Mouse (Mus musculus): Measurements from ENCODE around the gene Fcer1g. TPM values are rescaled to one million over a fixed set of nuclear protein-coding genes. Genes with fewer than 3 reads are reported as not detected.

Fcer1g gene
- polyA plus RNA-seq, 1 experiment: 46.7 TPM

- 64% methylated on average over 14 of the region's 14 CpGs for WGBS
- H3K27ac ChIP-seq (ENCODE audit: insufficient read depth, low read depth, low read length): no peak overlapping the region
- H3K4me3 ChIP-seq (ENCODE audit: low read depth, low read length): no peak overlapping the region
- TF ChIP-seq CTCF (IDR thresholded peaks at IDR 0.05; ENCODE audit: extremely low read depth, insufficient read length, insufficient replicate concordance, low read depth, low read length) (peak; percentile 86), POLR2A (IDR thresholded peaks at IDR 0.05; ENCODE audit: low read depth, low read length) (no peak)
- no peaks in the 10 kb centered on the region for H3K27me3 ChIP-seq (ENCODE audit: control insufficient read depth, insufficient read depth, low read length)
- no peaks in the 10 kb centered on the region; the same call in 1 of the 2 replicates for H3K4me1 ChIP-seq (ENCODE audit: control insufficient read depth, insufficient read depth, insufficient read length, low read length)
- peaks cover 80% of the 10 kb centered on the region for H3K36me3 ChIP-seq (ENCODE audit: control insufficient read depth, insufficient read depth, low read length)
Observed at GRCm38 (mm10) chr1:171238463-171238862, 4.3 kb upstream of the Fcer1g start.

GRCm38 (mm10) chr1:171237438-171237837 lies 3.3 kb upstream of the Fcer1g start:
- Histone ChIP-seq H3K27me3 (ENCODE audit: control insufficient read depth, insufficient read depth, low read length) (no peaks in the 10 kb centered on the region), H3K36me3 (ENCODE audit: control insufficient read depth, insufficient read depth, low read length) (peaks cover 79% of the 10 kb centered on the region), H3K4me1 (ENCODE audit: control insufficient read depth, insufficient read depth, insufficient read length, low read length) (no peaks in the 10 kb centered on the region; the same call in 1 of the 2 replicates), H3K4me3 (ENCODE audit: low read depth, low read length) (no peak overlapping the region), H3K27ac (ENCODE audit: insufficient read depth, low read depth, low read length) (no peak overlapping the region)
- WGBS: 71% methylated on average over 6 of the region's 6 CpGs
- TF ChIP-seq POLR2A (IDR thresholded peaks at IDR 0.05; ENCODE audit: low read depth, low read length) (no peak), CTCF (IDR thresholded peaks at IDR 0.05; ENCODE audit: extremely low read depth, insufficient read length, insufficient replicate concordance, low read depth, low read length) (no peak)

GRCm38 (mm10) chr1:171235791-171236190 lies 1.6 kb upstream of the Fcer1g start:
- Histone ChIP-seq H3K36me3 (ENCODE audit: control insufficient read depth, insufficient read depth, low read length) (peaks cover 69% of the 10 kb centered on the region), H3K27ac (ENCODE audit: insufficient read depth, low read depth, low read length) (no peak overlapping the region), H3K4me3 (ENCODE audit: low read depth, low read length) (no peak overlapping the region), H3K27me3 (ENCODE audit: control insufficient read depth, insufficient read depth, low read length) (no peaks in the 10 kb centered on the region), H3K4me1 (ENCODE audit: control insufficient read depth, insufficient read depth, insufficient read length, low read length) (no peaks in the 10 kb centered on the region)
- TF ChIP-seq POLR2A (IDR thresholded peaks at IDR 0.05; ENCODE audit: low read depth, low read length): no peak
- TF ChIP-seq CTCF (IDR thresholded peaks at IDR 0.05; ENCODE audit: extremely low read depth, insufficient read length, insufficient replicate concordance, low read depth, low read length): no peak
- 77% methylated on average over 4 of the region's 4 CpGs for WGBS

GRCm38 (mm10) chr1:171234538-171234937 lies 373 bp upstream of the Fcer1g start:
- H3K4me3 ChIP-seq (ENCODE audit: low read depth, low read length): no peak overlapping the region
- no peak for TF ChIP-seq POLR2A (IDR thresholded peaks at IDR 0.05; ENCODE audit: low read depth, low read length)
- TF ChIP-seq CTCF (IDR thresholded peaks at IDR 0.05; ENCODE audit: extremely low read depth, insufficient read length, insufficient replicate concordance, low read depth, low read length): no peak
- H3K27ac ChIP-seq (ENCODE audit: insufficient read depth, low read depth, low read length): peak overlapping the region; percentile 51; the same call in 1 of the 2 replicates

GRCm38 (mm10) chr1:171232800-171233730 lies 1.1 kb downstream of the Fcer1g start:
- TF ChIP-seq POLR2A (IDR thresholded peaks at IDR 0.05; ENCODE audit: low read depth, low read length) (no peak), CTCF (IDR thresholded peaks at IDR 0.05; ENCODE audit: extremely low read depth, insufficient read length, insufficient replicate concordance, low read depth, low read length) (no peak)
- Histone ChIP-seq H3K4me3 (ENCODE audit: low read depth, low read length) (peak overlapping the region; percentile 44), H3K36me3 (ENCODE audit: control insufficient read depth, insufficient read depth, low read length) (peaks cover 47% of the 10 kb centered on the region), H3K27me3 (ENCODE audit: control insufficient read depth, insufficient read depth, low read length) (no peaks in the 10 kb centered on the region), H3K4me1 (ENCODE audit: control insufficient read depth, insufficient read depth, insufficient read length, low read length) (no peaks in the 10 kb centered on the region), H3K27ac (ENCODE audit: insufficient read depth, low read depth, low read length) (peak overlapping the region; percentile 46)
- WGBS: 67% methylated on average over 12 of the region's 12 CpGs

More at GRCm38 (mm10) chr1:171234538-171234937, 373 bp upstream of the Fcer1g start:
- WGBS: 82% methylated on average over 4 of the region's 4 CpGs
- no peaks in the 10 kb centered on the region for H3K27me3 ChIP-seq (ENCODE audit: control insufficient read depth, insufficient read depth, low read length)
- no peaks in the 10 kb centered on the region for H3K4me1 ChIP-seq (ENCODE audit: control insufficient read depth, insufficient read depth, insufficient read length, low read length)
- H3K36me3 ChIP-seq (ENCODE audit: control insufficient read depth, insufficient read depth, low read length): peaks cover 60% of the 10 kb centered on the region

DNA sequence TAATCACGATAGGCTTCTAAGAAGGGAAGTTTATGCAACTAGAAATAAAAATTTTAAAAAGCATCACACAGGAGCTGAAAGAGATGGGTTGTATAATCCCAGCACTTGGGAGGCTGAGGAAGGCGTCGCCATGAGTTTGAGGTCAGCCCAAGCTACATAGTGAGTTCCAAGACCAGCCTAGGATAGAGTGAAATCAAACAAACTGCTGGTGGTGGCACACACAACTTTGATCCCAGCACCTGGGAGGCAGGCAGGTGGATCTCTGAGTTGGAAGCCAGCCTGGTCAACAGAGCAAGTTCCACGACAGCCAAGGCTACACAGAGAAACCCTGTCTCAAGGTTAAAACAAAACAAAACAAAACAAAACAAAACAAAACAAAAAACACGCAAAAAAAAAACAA lies 1.8 kb downstream of the Fcer1g start:
- H3K4me1 ChIP-seq (ENCODE audit: control insufficient read depth, insufficient read depth, insufficient read length, low read length): no peaks in the 10 kb centered on the region
- H3K27me3 ChIP-seq (ENCODE audit: control insufficient read depth, insufficient read depth, low read length): no peaks in the 10 kb centered on the region
- TF ChIP-seq CTCF (IDR thresholded peaks at IDR 0.05; ENCODE audit: extremely low read depth, insufficient read length, insufficient replicate concordance, low read depth, low read length) (no peak), POLR2A (IDR thresholded peaks at IDR 0.05; ENCODE audit: low read depth, low read length) (no peak)
- H3K4me3 ChIP-seq (ENCODE audit: low read depth, low read length): no peak overlapping the region
- H3K36me3 ChIP-seq (ENCODE audit: control insufficient read depth, insufficient read depth, low read length): peaks cover 40% of the 10 kb centered on the region
- H3K27ac ChIP-seq (ENCODE audit: insufficient read depth, low read depth, low read length): no peak overlapping the region; the same call in 1 of the 2 replicates
- WGBS: 63% methylated on average over 5 of the region's 5 CpGs

DNA sequence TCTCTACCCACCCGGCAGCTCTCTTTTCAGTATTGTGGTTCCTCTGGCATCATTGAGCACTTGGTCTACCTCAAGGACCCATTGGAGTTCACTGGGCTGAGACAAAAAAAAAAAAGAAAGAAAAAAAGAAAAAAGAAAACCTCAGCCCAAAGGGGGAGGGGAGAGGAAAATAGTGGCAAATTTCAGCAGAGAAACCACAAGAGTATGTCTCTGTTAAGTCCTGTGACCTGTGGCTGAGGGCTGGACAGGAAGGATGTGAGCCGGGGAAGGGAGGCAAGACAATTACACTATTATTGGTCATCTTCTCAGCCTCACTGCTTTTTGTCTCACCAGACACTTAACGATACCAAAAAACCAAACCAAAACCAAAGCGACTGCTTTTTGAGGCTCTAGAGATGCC lies 2.3 kb downstream of the Fcer1g start:
- peaks cover 35% of the 10 kb centered on the region for H3K36me3 ChIP-seq (ENCODE audit: control insufficient read depth, insufficient read depth, low read length)
- H3K4me1 ChIP-seq (ENCODE audit: control insufficient read depth, insufficient read depth, insufficient read length, low read length): no peaks in the 10 kb centered on the region
- no peak overlapping the region; the same call in 1 of the 2 replicates for H3K4me3 ChIP-seq (ENCODE audit: low read depth, low read length)
- no peak overlapping the region for H3K27ac ChIP-seq (ENCODE audit: insufficient read depth, low read depth, low read length)
- no peaks in the 10 kb centered on the region for H3K27me3 ChIP-seq (ENCODE audit: control insufficient read depth, insufficient read depth, low read length)
- 74% methylated on average over 4 of the region's 4 CpGs for WGBS
- TF ChIP-seq POLR2A (IDR thresholded peaks at IDR 0.05; ENCODE audit: low read depth, low read length) (no peak), CTCF (IDR thresholded peaks at IDR 0.05; ENCODE audit: extremely low read depth, insufficient read length, insufficient replicate concordance, low read depth, low read length) (no peak)
